Mouse (Mus musculus) B cell, adult (primary cell): Measurements from ENCODE around the gene Zscan12. TPM values are rescaled to one million over a fixed set of nuclear protein-coding genes. Genes with fewer than 3 reads are reported as not detected.

Experiments
- total RNA-seq: library from RNA; stranded (reverse); gene quantifications from 4 replicates; pipeline ENCODE4 v1.2.4, GENCODE M21; 2023; ENCODE audit not compliant: inconsistent age

The Zscan12 gene
- 1.7 to 2.2 TPM (median 1.8 TPM) in 4 replicates for total RNA-seq

DNA sequence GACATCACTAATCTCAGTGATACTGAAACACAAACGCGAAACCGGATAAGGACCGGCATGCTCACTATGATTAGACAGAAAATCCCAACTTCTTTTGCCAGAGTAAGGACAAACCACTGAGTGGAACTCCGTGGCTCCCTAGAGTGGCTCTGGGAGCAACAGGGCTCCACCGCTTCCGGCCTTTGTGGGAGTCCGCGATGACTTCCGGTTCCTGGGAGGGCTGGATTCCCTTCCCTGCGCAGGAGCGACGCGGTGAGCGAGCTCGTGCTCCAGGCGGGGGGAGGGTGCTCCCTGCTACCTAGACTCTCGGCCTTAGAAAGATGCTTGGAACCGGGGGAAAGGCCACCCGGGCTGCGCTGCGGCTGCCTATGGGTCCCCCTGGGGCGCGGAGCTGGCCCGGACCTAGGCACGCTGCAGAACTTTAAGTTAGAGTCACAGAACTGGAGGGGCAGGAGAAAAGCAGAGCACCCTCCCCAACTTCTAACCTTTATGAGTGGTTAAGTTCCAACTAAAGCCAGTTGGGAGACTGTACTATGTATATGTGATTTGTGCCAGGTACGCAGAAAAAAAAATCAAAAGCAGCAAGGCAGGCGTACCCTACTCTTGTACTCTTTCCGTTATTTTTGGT, at the start of gene Zscan12:
Gene Zscan12, plus strand, starts transcription at position 200 of the 628 bp plus-strand sequence.

GRCm38 (mm10) chr13:21346610-21347009, 16.0 kb upstream of the Zscan12 start, which contains the start of gene Olfr1367:
Olfr1367 (plus strand) TSS chr13:21346910.

GRCm38 (mm10) chr13:21402287-21402846, 39.7 kb downstream of the Zscan12 start, which contains the start of gene Zkscan3:
Zkscan3 (minus strand) TSS chr13:21402755.

Other genes with a start within 250 kb of the Zscan12 start
- gene Olfr263, start 233.2 kb upstream of the Zscan12 start, total RNA-seq = not detected in 4 replicates
- gene Olfr1368, start 217.0 kb upstream of the Zscan12 start, total RNA-seq = not detected in 4 replicates
- 81.9 to 88.7 TPM (median 84.6 TPM) in 4 replicates for gene Trim27, start 183.4 kb upstream of the Zscan12 start, total RNA-seq
- gene Gpx5, start 70.1 kb upstream of the Zscan12 start, total RNA-seq = not detected in 4 replicates
- gene Gpx6, start 50.7 kb upstream of the Zscan12 start, total RNA-seq = not detected in 4 replicates
- not detected in 4 replicates for gene Olfr1367, start 15.9 kb upstream of the Zscan12 start, total RNA-seq
- gene Zkscan3, start 39.9 kb downstream of the Zscan12 start, total RNA-seq = 53.7 to 61.2 TPM (median 58.4 TPM) in 4 replicates
- gene Pgbd1, start 78.2 kb downstream of the Zscan12 start, total RNA-seq = 0.19 to 0.39 TPM (median 0.24 TPM) in 3 of 4 replicates, not detected in the other
- 36.7 to 39.7 TPM (median 37.9 TPM) in 4 replicates for gene Zscan26, start 90.9 kb downstream of the Zscan12 start, total RNA-seq
- gene Nkapl, start 105.7 kb downstream of the Zscan12 start, total RNA-seq = not detected in 4 replicates
- not detected in 4 replicates for gene Zkscan4, start 116.1 kb downstream of the Zscan12 start, total RNA-seq
- gene Gm10065, start 116.6 kb downstream of the Zscan12 start, total RNA-seq = not detected in 4 replicates
- gene AK157302, start 132.4 kb downstream of the Zscan12 start, total RNA-seq = 3.9 to 5.8 TPM (median 5.4 TPM) in 4 replicates
- gene Gm11273, start 138.6 kb downstream of the Zscan12 start, total RNA-seq = 17.1 to 23.9 TPM (median 22.6 TPM) in 4 replicates
- 11.4 to 14.0 TPM (median 12.5 TPM) in 4 replicates for gene Zkscan8, start 168.3 kb downstream of the Zscan12 start, total RNA-seq
- gene Olfr1366, start 180.0 kb downstream of the Zscan12 start, total RNA-seq = not detected in 4 replicates
- not detected in 4 replicates for gene Olfr1535, start 197.1 kb downstream of the Zscan12 start, total RNA-seq
- gene Olfr1364, start 218.9 kb downstream of the Zscan12 start, total RNA-seq = not detected in 4 replicates